Mouse (Mus musculus) CH12F3 (cell line): Measurements from ENCODE around the gene Ypel4.

ENCODE experiments used
- in situ Hi-C: fragments of 300-500 bp; cut with MboI; formaldehyde crosslinking; loops from 2 replicates; pipeline ENCODE4 v1.14.3; 2020; ENCODE audit warnings: low sequenced_read_pairs

Ypel4 gene

DNA sequence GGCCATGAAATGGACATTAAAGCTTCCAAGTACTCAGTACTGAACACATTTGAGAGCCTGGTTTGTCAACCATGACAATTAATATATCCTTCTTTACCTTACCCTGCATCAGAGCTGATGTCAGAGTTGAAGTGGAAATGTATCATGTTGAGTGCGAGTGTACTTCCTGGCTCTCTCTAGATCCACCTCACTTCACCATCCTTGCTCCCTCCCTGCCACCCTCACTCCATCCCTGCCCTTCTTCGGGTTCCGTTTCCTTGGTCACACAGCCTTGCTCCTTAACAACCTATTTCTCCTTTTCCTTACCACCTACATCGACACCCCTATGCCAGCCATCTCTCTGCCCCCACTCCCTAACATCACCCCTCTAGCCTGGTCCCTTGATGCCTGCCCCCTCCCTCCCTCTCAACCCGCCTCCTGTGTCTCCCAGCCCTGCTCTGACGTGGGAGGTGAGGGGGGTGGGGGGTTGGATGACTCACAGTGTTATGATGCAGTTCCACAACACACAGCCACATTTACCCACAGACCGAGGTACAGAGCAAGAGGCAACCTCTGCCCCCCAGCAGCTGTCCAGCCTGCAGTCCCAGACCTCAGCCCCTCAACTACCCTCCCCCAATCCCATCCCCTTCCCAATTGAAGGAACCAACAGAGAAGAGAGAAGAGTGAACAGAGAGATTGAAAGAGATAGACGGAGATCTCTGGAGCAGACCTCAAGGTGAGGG lies at the start of gene Ypel4:
Gene Ypel4, plus strand, starts transcription at position 480 of the 722 bp plus-strand sequence.
- in situ Hi-C loops: no loop called here

DNA sequence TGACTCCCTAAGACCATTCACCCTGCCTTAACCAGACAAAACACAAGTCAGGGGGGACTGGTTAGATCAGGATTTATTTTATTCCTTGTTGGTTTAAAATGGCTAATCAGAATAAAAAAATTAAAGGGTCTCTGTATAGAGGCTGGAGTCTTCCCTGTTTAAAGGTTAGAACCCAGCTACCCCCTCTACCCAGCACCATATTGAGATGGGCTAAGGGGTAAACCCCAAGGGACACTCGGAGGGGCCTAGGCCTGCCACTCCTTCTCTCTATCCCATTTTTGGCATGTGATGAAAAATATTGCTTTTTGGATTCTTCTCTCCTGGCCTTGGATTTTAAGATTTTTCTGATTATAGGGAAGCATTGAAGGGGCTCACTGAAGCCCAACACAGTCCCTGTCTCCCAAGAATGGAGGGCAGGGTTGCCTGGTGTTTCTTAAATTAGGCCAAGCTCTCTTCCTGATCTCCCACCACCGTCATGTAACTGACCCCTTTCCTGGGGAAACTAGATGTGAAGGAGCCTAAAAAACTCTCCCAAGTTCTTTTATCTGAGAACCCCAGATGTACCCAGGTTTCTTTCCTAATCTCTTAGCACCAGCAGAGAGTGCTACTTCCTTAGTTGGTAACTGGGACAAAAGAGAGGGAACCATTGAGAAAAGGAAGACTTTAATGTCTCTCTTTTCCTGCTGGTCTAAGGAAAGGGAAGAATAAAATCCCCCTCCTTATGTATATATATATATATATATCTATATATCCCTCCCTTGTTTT lies 45.6 kb upstream of the Ypel4 start:
- in situ Hi-C loops: no loop called here

DNA sequence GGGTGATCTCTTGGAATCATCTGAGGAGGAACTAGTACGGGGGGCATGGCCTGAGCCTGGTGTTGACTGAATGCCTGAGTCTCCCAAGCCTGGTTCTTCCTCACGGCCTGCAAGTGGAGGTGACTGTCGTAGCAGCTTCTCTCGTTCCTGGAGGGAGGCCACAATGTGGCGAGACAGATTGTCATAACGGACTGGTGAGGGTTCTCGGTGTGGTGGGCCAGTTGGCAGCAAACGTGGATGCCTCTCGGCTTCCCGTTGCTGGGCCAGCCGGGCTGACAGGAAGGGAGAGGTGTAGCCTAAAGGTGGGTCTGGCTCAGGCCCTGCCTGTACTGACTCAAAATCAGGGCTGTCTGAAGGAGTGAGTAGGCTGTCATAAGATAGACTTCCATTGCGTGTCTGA lies 43.8 kb upstream of the Ypel4 start:
- in situ Hi-C loops: no loop called here

DNA sequence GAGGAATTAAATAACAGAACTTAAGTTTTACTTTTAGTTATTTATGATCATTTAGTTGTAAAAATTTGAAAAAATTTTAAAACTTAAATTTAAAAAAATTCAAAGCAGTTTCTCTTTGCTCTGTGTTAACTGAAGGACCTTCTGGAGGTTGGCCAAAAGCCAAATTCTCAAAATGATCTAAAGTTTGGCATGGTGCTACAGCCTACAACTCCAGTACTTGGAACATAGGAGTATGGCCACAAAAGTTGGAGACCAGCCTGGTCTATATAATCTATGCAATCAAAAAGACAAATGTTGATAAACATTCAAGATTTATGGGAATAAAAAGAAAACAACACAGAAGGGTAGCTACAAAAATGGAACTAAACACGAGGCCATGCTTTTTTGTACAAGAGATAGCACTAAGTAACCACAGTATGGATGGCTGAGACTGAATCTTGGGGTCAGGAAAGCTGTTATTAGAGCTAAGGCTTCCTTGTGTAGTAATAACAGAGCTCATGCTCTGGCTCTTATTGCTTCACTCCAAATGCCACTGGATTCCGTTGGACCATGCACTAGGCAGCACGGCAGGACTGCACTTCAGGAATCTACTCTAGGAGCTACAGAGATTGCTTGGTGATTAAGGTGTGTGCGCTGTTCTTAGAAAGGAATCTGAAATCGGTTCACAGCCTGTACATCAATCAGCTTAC lies 38.7 kb upstream of the Ypel4 start:
- in situ Hi-C loops: no loop called here

DNA sequence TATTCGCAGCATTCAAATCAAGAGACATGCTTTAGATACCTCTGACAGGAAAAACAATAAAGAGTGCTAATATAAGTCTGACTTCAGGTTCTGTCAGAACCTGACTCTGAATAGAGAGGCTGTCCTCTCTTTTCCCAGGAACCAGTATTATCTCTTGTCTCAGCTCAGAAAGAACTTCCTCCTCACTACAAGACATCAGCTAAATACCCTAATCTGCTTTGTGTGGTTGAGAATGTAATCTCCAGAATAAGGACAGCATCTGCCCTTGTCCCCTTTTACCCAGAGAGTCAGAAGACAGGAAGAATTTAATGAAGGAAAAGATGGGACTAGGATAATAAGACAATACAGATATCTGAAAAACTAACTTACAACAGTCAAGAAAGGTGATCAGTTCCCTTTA lies 30.4 kb upstream of the Ypel4 start:
- in situ Hi-C loops: loop anchor here (25.0 kb wide), 1 partner anchor 334 kb away; the partner anchor contains the start of genes P2rx3, Ssrp1 and Tnks1bp1

DNA sequence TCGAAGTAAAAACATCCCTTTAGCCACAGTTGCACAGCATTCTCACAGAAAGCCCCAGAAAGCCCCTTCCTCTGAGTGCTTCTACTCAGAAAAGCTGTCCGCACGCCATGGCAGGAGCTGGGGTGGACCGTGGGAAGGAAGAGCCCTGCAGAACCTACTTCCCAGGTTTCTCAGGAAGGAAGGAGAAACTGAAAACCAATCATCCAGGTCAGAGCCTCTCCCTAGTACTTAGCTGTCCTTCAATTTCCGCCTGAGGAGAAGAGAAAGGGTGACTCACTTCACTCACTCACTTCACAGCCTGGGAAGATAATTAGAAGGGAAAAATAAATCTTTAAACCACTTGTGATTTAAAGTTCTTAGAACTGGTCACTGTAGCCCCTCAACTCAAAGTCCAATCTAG lies 29.5 kb upstream of the Ypel4 start:
- in situ Hi-C loops: loop anchor here (25.0 kb wide), 1 partner anchor 333 kb away; the partner anchor contains the start of genes P2rx3, Ssrp1 and Tnks1bp1

DNA sequence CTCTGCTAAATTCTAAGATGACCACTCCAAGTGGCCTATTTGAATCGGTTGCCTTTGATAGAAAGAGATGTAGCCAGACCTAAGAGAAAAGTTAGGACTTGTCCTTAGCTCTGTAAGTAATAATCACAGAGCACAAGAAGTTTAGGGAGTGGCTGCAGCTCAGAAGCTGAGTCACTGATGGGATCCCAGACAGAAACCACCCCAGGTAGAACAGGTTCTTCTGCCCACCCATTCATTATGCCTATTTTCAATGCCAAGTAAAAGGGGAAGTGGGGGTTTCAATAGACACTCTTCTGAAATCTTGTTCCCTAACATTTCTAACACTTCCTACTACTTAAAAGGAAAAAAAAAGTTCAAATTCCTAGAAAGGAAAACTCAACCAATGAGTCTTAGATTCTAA lies 28.6 kb upstream of the Ypel4 start:
- in situ Hi-C loops: loop anchor here (25.0 kb wide), 1 partner anchor 332 kb away; the partner anchor contains the start of genes P2rx3, Ssrp1 and Tnks1bp1

DNA sequence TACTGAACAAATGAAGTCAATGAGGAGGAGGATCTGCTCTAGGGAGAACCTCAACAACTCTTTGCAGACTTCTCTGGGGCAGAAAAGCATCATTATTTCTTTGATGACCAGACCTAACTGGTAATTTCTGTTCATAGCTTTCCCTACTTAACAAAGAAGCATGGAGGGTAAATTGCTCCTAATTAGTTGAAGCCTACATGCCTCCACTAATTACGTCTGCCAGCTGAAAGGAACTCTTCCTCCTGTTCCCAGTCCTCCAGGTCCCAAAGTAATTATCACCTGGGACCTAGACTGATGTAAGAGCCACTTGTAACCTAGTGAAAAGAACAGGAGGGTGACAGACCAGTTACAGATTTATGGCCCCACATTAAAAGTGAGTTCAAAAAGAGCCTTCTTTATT lies 26.3 kb upstream of the Ypel4 start:
- in situ Hi-C loops: loop anchor here (25.0 kb wide), 1 partner anchor 330 kb away; the partner anchor contains the start of genes P2rx3, Ssrp1 and Tnks1bp1

DNA sequence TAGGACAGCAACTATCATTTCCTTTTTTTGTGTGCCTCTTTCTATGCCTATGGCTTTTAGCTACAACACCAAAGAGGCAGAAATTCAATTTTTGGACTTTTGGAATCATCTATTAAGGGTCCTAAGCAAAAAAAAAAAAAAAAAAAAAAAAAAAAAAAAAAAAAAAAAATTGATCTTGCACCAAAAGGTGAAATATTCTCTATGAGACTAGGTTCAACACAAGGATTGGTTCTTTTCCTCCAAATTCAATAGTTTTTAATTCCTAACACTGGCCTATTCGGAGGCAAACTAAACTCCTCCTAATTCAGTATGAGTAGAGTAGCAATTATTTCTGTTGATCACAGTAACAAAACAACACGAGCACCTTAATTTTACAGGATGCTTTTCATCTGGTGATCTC lies 22.0 kb upstream of the Ypel4 start:
- in situ Hi-C loops: loop anchor here (25.0 kb wide), 1 partner anchor 325 kb away; the partner anchor contains the start of genes P2rx3, Ssrp1 and Tnks1bp1

DNA sequence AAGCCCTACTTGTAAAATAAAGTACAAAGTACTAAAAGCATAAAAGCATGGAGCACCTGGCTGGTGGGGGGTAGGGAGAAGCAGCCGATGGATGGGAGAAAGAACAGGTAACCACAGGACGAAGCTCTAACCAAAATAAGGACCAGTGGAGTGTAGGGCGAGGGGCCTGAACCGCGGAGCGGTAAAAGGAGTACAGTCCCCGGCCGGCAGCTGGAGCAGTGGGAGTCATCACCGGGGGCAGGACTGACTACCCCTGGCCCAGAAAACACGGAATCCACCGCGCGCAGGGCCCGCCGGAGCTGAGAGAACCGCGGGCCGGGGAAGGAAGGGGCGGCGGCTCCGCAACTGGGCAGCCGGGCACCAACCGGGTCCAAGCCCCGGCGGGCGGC lies 19.4 kb upstream of the Ypel4 start:
- in situ Hi-C loops: loop anchor here (25.0 kb wide), 1 partner anchor 323 kb away; the partner anchor contains the start of genes P2rx3, Ssrp1 and Tnks1bp1

DNA sequence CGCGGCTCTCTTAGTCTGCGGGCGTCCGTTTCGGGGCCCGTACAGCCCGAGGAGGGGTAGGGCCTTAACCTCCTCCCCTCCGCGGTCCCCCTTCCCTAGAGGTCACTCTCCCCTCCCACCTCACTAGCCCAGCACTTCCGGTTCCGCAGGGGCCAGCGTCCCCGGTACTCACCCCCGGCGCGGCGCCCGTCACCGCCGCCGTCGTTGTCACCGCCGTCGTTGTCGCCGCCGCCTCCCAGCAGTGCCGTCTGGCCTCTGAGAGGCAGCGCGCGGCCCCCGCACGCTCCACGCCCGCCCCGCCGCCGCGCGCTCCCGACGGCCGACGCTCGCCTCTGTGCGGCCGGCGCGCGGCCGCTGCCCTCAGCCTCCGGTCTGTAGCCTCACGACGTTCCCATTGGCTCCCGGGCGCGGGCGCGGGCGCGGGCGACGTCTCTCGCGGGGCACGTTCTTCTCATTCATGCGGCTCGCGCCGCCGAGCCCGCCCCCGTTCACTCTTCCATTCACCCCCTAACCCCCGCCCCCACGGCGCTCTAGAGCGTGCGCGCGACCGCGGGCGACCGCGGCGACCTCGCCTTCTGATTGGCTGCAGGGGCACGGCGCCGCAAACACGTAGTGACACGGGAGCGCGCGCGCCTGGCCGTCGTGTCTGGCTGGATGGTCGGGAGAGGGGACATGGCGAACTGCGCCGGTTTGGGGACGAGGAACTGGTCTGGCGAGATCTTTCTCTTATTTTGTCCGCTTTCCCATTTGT lies 18.9 kb upstream of the Ypel4 start, which contains the start of gene Zdhhc5:
Gene Zdhhc5, minus strand, starts transcription at position 370 of the 751 bp plus-strand sequence.
- in situ Hi-C loops: loop anchor here (25.0 kb wide), 1 partner anchor 322 kb away; the partner anchor contains the start of genes P2rx3, Ssrp1 and Tnks1bp1

DNA sequence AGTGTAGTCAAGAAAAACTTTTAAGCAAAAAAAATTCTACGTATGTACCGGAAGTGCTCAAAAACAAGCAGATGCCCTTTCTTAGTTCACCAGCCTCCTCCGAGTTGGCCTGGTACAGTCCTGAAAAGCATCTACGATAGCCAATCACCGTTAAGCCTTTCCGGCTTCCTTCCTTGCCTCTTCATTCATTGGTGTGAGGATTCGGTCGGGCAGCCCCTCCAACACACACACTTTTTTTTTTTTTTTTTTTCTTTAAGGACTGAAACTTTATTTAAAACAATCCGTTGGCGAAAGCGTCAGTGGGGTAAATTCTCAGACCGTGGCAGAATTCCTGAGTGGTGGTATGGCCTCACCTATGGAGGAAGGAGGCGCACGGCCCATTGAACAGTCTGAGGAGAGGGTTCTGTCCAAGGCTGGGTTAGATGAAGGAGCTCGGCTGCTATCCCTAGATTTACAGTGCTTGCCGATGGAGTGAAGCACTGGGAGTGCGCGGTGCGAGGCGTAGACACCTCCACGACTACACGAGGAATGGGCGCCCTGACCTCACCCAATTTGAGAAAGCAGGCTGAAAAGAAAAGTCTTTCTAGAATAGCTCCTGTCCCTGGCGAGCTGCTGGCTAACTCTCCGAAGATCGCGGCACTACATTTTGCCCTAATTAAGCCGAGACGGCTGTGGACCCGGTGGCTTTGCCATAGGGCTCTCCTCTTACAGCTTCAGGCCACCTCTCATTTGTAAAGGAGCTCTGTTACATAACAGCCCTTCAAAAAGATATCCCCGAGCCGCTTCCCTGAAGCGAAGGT lies 18.1 kb upstream of the Ypel4 start:
- in situ Hi-C loops: loop anchor here (25.0 kb wide), 1 partner anchor 322 kb away; the partner anchor contains the start of genes P2rx3, Ssrp1 and Tnks1bp1

DNA sequence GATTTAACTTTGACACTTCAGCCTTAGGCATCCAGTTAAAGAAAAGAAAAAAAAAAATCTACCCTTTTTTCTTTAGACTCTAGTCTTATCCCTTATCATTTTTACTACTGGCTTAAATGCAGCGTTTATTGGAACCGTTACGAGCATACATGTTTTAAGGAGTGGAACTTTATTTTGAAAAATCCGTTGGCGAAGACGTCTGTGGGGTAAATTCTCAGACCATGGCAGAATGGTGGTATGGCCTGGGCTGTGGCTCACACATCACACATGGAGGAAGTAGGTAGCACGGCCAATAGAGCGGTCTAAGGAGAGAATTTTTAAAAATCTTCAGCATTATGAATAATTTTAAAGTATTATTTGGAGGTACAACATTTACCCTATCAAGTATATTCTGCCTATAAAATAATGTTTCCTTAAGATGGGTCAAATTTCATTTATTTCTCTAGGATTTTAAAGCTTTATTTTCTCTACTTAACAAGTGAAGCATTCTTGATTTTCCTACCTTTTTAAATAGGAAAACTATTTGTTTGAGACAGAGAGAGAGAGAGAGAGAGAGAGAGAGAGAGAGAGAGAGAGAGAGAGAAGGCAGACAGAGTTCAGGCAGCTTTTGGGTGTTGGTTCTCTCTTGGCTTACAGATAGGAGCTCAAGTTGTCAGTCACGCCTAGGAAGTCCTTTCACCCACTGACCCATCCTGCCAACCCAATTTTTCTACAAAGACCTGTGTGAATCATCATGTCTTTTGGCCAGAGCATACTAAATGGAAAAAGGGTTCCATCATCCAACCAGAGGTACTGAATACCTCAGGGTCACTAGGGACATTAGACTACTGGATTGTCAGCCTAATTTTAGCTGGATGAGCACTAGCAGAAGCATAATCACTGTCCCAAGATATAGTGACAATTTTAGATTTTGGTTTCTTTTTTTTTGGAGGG lies 17.2 kb upstream of the Ypel4 start:
- in situ Hi-C loops: loop anchor here (25.0 kb wide), 1 partner anchor 321 kb away; the partner anchor contains the start of genes P2rx3, Ssrp1 and Tnks1bp1

DNA sequence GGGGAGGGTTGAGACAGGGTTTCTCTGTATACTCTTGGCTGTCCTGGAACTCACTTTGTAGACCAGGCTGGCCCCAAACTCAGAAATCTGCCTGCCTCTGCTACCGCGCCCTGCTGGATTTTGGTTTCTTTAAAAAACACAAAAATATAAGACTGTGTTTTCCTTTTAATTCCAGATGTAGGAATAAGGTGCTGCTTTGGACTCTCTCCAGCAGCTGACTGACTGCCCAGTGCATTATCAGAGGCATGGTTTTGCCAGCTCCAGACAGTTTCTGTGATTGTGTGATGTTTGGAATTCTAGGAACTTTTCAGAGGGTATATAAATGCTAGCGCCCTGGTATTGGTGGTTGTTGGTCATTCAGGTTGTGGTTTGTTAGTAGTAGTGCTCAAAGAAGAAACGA lies 16.5 kb upstream of the Ypel4 start:
- in situ Hi-C loops: loop anchor here (25.0 kb wide), 1 partner anchor 320 kb away; the partner anchor contains the start of genes P2rx3, Ssrp1 and Tnks1bp1

DNA sequence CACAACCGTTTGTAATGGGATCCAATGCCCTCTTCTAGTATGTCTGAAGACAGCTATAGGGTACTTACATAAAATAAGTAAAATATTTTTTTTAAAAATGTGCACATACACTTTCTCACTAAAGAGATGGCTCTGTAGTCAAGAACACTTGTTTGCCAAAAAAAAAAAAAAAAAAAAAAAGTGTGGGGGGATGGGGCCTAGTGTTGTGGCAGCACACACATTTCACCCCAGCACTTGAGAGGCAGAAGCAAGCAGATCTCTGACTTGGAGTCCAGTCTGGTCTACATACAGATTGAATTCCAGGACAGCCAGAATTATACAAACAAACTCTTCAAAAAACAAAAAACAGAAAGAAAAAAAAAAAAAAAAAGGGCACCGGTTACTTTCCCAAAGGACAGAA lies 13.1 kb upstream of the Ypel4 start:
- in situ Hi-C loops: loop anchor here (25.0 kb wide), 1 partner anchor 317 kb away; the partner anchor contains the start of genes P2rx3, Ssrp1 and Tnks1bp1

DNA sequence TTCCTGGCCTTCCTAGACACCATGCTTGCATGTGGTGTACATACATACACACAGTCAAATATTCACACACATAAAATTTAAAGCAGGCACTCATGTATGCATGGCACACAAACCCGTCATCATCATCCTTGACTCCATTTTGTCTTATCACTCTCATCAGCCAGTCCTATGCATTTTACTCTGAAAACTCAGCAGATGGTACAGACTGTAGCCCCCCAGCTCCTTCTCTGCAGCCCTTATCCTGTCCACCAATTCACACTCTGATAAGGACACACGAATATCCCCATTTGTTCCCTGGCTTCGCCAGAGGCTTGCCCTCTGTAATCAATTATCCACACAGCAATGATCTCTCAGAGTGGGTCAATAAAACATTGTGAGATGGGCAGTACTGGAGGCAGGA lies 12.7 kb upstream of the Ypel4 start:
- in situ Hi-C loops: loop anchor here (25.0 kb wide), 1 partner anchor 316 kb away; the partner anchor contains the start of genes P2rx3, Ssrp1 and Tnks1bp1

DNA sequence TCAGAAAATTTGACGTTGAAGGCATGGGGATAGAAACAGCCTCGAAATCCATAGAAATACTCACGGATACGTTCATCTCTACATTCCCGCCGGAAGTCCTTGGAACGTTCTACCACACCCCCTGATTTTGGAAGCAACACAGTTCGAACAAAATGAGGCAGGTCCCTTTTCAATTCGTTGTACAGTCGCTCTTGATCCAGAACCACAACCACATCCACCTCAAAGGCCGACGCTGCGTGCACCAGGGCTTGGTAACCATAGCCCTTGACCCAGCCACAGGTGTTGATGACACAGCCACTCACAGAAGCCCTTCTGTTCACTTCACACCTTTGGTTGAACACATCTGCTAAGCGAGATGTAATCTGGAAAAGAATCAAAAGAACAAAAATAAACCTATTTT lies 10.0 kb upstream of the Ypel4 start:
- in situ Hi-C loops: loop anchor here (25.0 kb wide), 1 partner anchor 313 kb away; the partner anchor contains the start of genes P2rx3, Ssrp1 and Tnks1bp1

DNA sequence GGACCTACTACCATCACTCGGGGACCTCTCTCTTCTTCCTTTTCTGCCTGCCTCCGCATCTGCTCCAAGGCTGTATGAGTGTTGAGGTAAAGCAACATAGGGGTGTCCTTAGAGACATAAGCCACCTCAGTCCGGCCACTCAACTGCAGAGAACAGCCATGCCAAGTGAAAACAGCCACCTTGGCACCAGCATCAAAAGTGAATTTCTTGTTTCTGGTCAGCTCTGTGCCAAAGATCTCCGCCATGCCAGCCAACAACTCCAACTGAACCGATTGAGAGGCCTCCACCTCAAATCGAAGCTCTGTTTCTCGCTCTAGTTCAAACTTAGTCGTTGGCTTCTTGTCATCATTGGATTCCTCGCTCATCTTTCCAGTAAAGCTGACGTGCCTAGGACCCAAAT lies 8.1 kb upstream of the Ypel4 start:
- in situ Hi-C loops: no loop called here
